Mouse (Mus musculus): ENCODE measurements around the gene Mrps16.

DNA sequence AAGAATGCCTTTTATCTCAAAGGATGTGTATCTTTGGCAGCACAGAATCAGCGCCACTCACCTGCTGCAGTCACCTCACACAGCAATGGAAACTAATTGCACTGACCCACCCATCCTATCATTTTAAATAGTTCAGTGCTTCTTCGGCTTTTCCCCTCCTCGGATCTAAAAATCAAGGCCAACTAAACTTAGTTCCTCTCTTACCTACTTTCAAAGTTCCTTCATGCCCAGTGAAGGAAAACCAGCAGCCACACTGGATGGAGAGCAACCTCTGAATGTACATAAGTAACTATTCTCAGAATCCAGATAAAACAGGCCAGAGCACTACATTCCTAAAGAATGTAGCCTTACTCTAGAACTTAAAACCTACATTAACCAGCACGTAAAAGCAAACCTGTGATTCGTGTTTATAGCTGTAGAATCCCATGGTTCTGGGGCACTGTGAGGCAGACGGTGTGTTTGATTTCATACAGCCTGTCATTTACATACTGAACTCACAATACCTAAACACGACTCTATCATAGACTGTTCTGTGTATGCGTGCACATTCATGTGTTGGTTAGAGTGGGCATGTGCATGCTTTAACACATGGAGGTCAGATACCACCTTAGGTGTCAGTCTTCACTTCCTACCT, 3.9 kb downstream of the Mrps16 start:
- no peak for TF ChIP-seq GATA1 (IDR thresholded peaks at IDR 0.05; ENCODE audit: borderline replicate concordance, low read length)
- TF ChIP-seq FLI1 (IDR thresholded peaks at IDR 0.05; ENCODE audit: low read length), result no peak

Data from megakaryocyte, embryonic 14.5 days (primary cell).